Mouse (Mus musculus): ENCODE measurements around the gene Rps6kc1.

Rps6kc1 gene

GRCm38 (mm10) chr1:190663996-190664395 lies 247.6 kb downstream of the Rps6kc1 start:
- DNase-seq = no peak

GRCm38 (mm10) chr1:190662736-190663135 lies 248.8 kb downstream of the Rps6kc1 start:
- peak; percentile 1 for DNase-seq

GRCm38 (mm10) chr1:190661764-190662163 lies 249.8 kb downstream of the Rps6kc1 start:
- no peak for DNase-seq

- no peak for DNase-seq
These were observed 250.3 kb downstream of the Rps6kc1 start for GRCm38 (mm10) chr1:190661249-190661648.

- no peak for DNase-seq
These were observed 251.7 kb downstream of the Rps6kc1 start for GRCm38 (mm10) chr1:190659722-190660502.

GRCm38 (mm10) chr1:190658266-190658665 lies 253.3 kb downstream of the Rps6kc1 start:
- no peak for DNase-seq

- no peak for DNase-seq
These were observed 255.5 kb downstream of the Rps6kc1 start for GRCm38 (mm10) chr1:190656089-190656488.

GRCm38 (mm10) chr1:190655651-190656050 lies 255.9 kb downstream of the Rps6kc1 start:
- no peak for DNase-seq

GRCm38 (mm10) chr1:190655081-190655480 lies 256.5 kb downstream of the Rps6kc1 start:
- no peak for DNase-seq

- no peak for DNase-seq
These were observed 256.9 kb downstream of the Rps6kc1 start for GRCm38 (mm10) chr1:190654694-190655001.

GRCm38 (mm10) chr1:190653989-190654693 lies 257.4 kb downstream of the Rps6kc1 start:
- no peak for DNase-seq

GRCm38 (mm10) chr1:190653081-190653480 lies 258.5 kb downstream of the Rps6kc1 start:
- DNase-seq = no peak
